Mouse (Mus musculus): ENCODE results near the gene Cgnl1.

- TF ChIP-seq CTCF (conservative IDR thresholded peaks at IDR 0.05; ENCODE audit: insufficient read depth, insufficient read length, low read depth, low read length) (peak; percentile 31; the same call in 1 of the 2 replicates), POLR2A (IDR thresholded peaks at IDR 0.05; ENCODE audit: low read depth, low read length) (no peak)
These were observed 9.7 kb downstream of the Cgnl1 start for GRCm38 (mm10) chr9:71761663-71762062.

Measured in kidney, adult 2 months (tissue).